ENCODE assay signal across 14 mouse cellular contexts in the genomic region with DNA sequence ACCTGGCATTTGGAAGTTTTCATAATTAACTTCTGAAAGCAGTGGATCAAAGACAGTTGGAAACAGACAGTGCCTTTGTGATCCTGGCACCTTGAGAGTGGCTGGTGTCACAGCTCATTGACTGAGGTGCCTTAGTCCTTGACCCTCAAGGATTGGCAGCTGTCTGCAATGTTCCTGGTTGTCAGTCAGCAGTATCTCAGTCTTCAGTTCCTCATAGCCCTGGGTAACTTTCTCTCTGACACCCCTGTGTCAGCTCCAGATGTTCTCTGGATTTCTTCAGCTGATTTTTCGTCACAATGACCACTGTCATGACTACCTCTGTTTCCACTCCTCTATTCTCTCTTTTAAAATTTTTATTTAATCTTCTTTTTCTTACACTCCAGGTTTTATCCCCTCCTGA. TPM values are rescaled to one million over a fixed set of nuclear protein-coding genes. Genes with fewer than 3 reads are reported as not detected.
DNase-seq lines count a peak whose midpoint lies in the region; ATAC-seq lines count a peak whose summit lies in the region.
"Had no signal": no experiment of that assay in that cellular context is flagged by ENCODE, and none has a peak within 500 bp of the region (broad histone marks: within the 10 kb centered on the region; RNA-seq: fewer than 3 reads in every experiment).

No protein-coding gene starts in this region.

- ATAC-seq in megakaryocyte, adult 5-6 weeks (ENCODE audit: poor library complexity, severe bottlenecking) = peak; percentile 75
- ATAC-seq: forebrain, embryonic 13.5 days; intestine, embryonic 15.5 days had no signal

- peak; percentile 28 to 46 for DNase-seq in heart, adult 9 months (ENCODE audit: low spot score in 2 of 2)
- DNase-seq in heart, postnatal 14 days = no peak
- peak; percentile 5 for DNase-seq in lung, postnatal 25 days (ENCODE audit: low spot score)
- no peak for DNase-seq in lung, adult 18-20 months
- no peak for DNase-seq in left cerebral cortex, adult 9 months (ENCODE audit: low spot score in 2 of 2)
- no peak for DNase-seq in adrenal gland, adult 8-10 months
- DNase-seq: cerebellum, adult 9-10 months; gastrocnemius, postnatal 14 days; lung, postnatal 4 days; right cerebral cortex, postnatal 4 days; thymus, postnatal 25 days had no signal

- intact Hi-C loops in heart, postnatal 14 days (cut with DNase I) = no loop called here

RNA-seq across cellular contexts. Expression of gene Ifi207, which starts 0.7 kb away (rescaled TPM):
- 1 to 10 TPM; 2.6 to 3.0 TPM for total RNA-seq in heart, postnatal 14 days (2021)
- 162 and 188 TPM in 2 replicates for total RNA-seq in megakaryocyte, adult 5-6 weeks (2015)
- total RNA-seq in megakaryocyte, adult 5-6 weeks (2017) = 66.9 and 70.4 TPM in 2 replicates
- 1 to 10 TPM; 3.4 to 6.7 (median 4.5) TPM for total RNA-seq in adrenal gland, adult 8-10 months (2022)

RNA-seq across cellular contexts. Expression of gene Ifi204, which starts 24.5 kb away (rescaled TPM):
- 1 to 10 TPM; 2.0 to 2.5 TPM for total RNA-seq in heart, postnatal 14 days (2021)
- 135 and 165 TPM in 2 replicates for total RNA-seq in megakaryocyte, adult 5-6 weeks (2015)
- total RNA-seq in megakaryocyte, adult 5-6 weeks (2017) = 256 and 281 TPM in 2 replicates
- total RNA-seq in adrenal gland, adult 8-10 months (2022) = 1 to 10 TPM; 4.8 to 6.7 (median 5.6) TPM

Comparison
In these comparisons a context has a peak if more than half of its experiments do, and no peak if none do; other contexts are left out.
1. DNase-seq: peak in heart, adult 9 months (2 of 2) and lung, postnatal 25 days (single experiment); none in heart, postnatal 14 days (0 of 2), lung, adult 18-20 months (0 of 2), left cerebral cortex, adult 9 months (0 of 2) and adrenal gland, adult 8-10 months (single experiment).
2. RNA of gene Ifi207, which starts 0.7 kb away (total RNA-seq): 66.9 to 188 TPM in megakaryocyte, adult 5-6 weeks; 3.4 to 6.7 TPM in adrenal gland, adult 8-10 months and 2.6 to 3.0 TPM in heart, postnatal 14 days; every median in the first group is over 4 times any median in the second.
3. RNA of gene Ifi204, which starts 24.5 kb away (total RNA-seq): 135 to 281 TPM in megakaryocyte, adult 5-6 weeks; 4.8 to 6.7 TPM in adrenal gland, adult 8-10 months and 2.0 to 2.5 TPM in heart, postnatal 14 days; every median in the first group is over 10 times any median in the second.